Mouse (Mus musculus) MEL (cell line): ENCODE data around the gene Ranbp10. TPM values are rescaled to one million over a fixed set of nuclear protein-coding genes. Genes with fewer than 3 reads are reported as not detected.

ENCODE experiments used
- DNase-seq: peaks from one replicate; pipeline ENCODE4 v3.0.0; 2011; ENCODE audit warnings: low read depth, low spot score
- H3K27ac ChIP-seq: 2 replicates; pipeline ENCODE4 v1.5.1; 2012; ENCODE audit warnings: low read depth, mild to moderate bottlenecking, control low read depth, low read length, moderate library complexity; ENCODE audit not compliant: control insufficient read depth
- H3K27me3 ChIP-seq, 2 experiments: fragments of 150-350 bp in 1 of 2; sonication (generic) in 1 of 2; 2 replicates each; pipeline ENCODE4 v1.6.1; 2012; ENCODE audit warnings: low read length in 2 of 2, mild to moderate bottlenecking in 2 of 2, improper control_type of control experiment in 1 of 2, moderate library complexity in 1 of 2; ENCODE audit not compliant: insufficient read depth in 2 of 2, control insufficient read depth in 1 of 2
- H3K36me3 ChIP-seq, 2 experiments: 2 replicates each; pipeline ENCODE4 v1.6.1; 2012 to 2014; ENCODE audit warnings: low read length in 2 of 2, improper control_type of control experiment in 1 of 2, inconsistent platforms in 1 of 2, mild to moderate bottlenecking in 1 of 2; ENCODE audit not compliant: insufficient read depth in 2 of 2, control insufficient read depth in 1 of 2
- H3K4me1 ChIP-seq, 2 experiments: fragments of 150-350 bp in 1 of 2; sonication (generic) in 1 of 2; 2 replicates each; pipeline ENCODE4 v1.6.1; 2012; ENCODE audit warnings: low read length in 2 of 2, improper control_type of control experiment in 1 of 2, mild to moderate bottlenecking in 1 of 2; ENCODE audit not compliant: insufficient read depth in 2 of 2, control insufficient read depth in 1 of 2
- H3K4me3 ChIP-seq, 2 experiments: fragments of 150-350 bp in 1 of 2; sonication (generic) in 1 of 2; 2 replicates each; pipeline ENCODE4 v1.5.1; 2012; ENCODE audit warnings: low read depth in 2 of 2, low read length in 2 of 2, mild to moderate bottlenecking in 2 of 2, moderate library complexity in 2 of 2, control low read depth in 1 of 2, improper control_type of control experiment in 1 of 2; ENCODE audit not compliant: control insufficient read depth in 1 of 2, insufficient read depth in 1 of 2
- H3K79me2 ChIP-seq: 2 replicates; pipeline ENCODE4 v1.6.1; 2012; ENCODE audit warnings: mild to moderate bottlenecking, low read length, moderate library complexity; ENCODE audit not compliant: control insufficient read depth, poor library complexity, insufficient read depth
- H3K9ac ChIP-seq: 2 replicates; pipeline ENCODE4 v1.6.1; 2012; ENCODE audit warnings: low read depth, mild to moderate bottlenecking, control low read depth, low read length, moderate library complexity; ENCODE audit not compliant: control insufficient read depth, poor library complexity, severe bottlenecking
- H3K9me3 ChIP-seq: fragments of 150-350 bp; sonication (generic); replicated peaks from 2 replicates; pipeline ENCODE4 v1.6.1; 2012; ENCODE audit warnings: mild to moderate bottlenecking, low read length, improper control_type of control experiment, moderate library complexity; ENCODE audit not compliant: insufficient read depth
- CHD2 ChIP-seq: IDR thresholded peaks from 2 replicates; pipeline ENCODE4 v1.6.1; 2011; ENCODE audit warnings: low read length, improper control_type of control experiment
- CTCF ChIP-seq, 3 experiments: IDR thresholded peaks in 2 of 3; conservative IDR thresholded peaks in 1 of 3; 2 replicates each; pipeline ENCODE4 v1.5.1; 2011 to 2012; ENCODE audit warnings: low read length in 3 of 3, low read depth in 2 of 3, mild to moderate bottlenecking in 2 of 3, improper control_type of control experiment in 1 of 3, inconsistent platforms in 1 of 3, mixed read lengths in 1 of 3, moderate library complexity in 1 of 3; ENCODE audit not compliant: control insufficient read depth in 1 of 3, insufficient read depth in 1 of 3, poor library complexity in 1 of 3, severe bottlenecking in 1 of 3
- ELF1 ChIP-seq: IDR thresholded peaks from 2 replicates; pipeline ENCODE4 v1.6.1; 2014; ENCODE audit warnings: low read depth, mild to moderate bottlenecking, inconsistent platforms, low read length, improper control_type of control experiment, moderate library complexity
- GABPA ChIP-seq: IDR thresholded peaks from 2 replicates; pipeline ENCODE4 v1.6.1; 2012; ENCODE audit warnings: low read depth, mild to moderate bottlenecking, inconsistent platforms, low read length, improper control_type of control experiment, moderate library complexity
- GATA1 ChIP-seq: IDR thresholded peaks from 2 replicates; pipeline ENCODE4 v1.6.1; 2011; ENCODE audit warnings: low read depth, low read length, improper control_type of control experiment
- HCFC1 ChIP-seq: IDR thresholded peaks from 2 replicates; pipeline ENCODE4 v1.6.1; 2012; ENCODE audit warnings: low read depth, mild to moderate bottlenecking, inconsistent platforms, low read length, improper control_type of control experiment, moderate library complexity
- KAT2A ChIP-seq: conservative IDR thresholded peaks from 2 replicates; pipeline ENCODE4 v1.6.1; 2012; ENCODE audit warnings: low read depth, low read length, improper control_type of control experiment, inconsistent platforms
- MAFK ChIP-seq: IDR thresholded peaks from 2 replicates; pipeline ENCODE4 v1.6.1; 2011; ENCODE audit warnings: low read depth, mild to moderate bottlenecking, low read length, improper control_type of control experiment, borderline replicate concordance
- MAX ChIP-seq: IDR thresholded peaks from 2 replicates; pipeline ENCODE4 v1.6.1; 2011; ENCODE audit warnings: low read length, improper control_type of control experiment
- MAZ ChIP-seq: IDR thresholded peaks from 2 replicates; pipeline ENCODE4 v1.6.1; 2012; ENCODE audit warnings: low read depth, mild to moderate bottlenecking, inconsistent platforms, low read length, improper control_type of control experiment
- MXI1 ChIP-seq: IDR thresholded peaks from 2 replicates; pipeline ENCODE4 v1.6.1; 2011; ENCODE audit warnings: mild to moderate bottlenecking, low read depth, low read length, improper control_type of control experiment
- MYB ChIP-seq: IDR thresholded peaks from 2 replicates; pipeline ENCODE4 v1.6.1; 2011; ENCODE audit warnings: mild to moderate bottlenecking, low read depth, low read length, improper control_type of control experiment
- MYC ChIP-seq: IDR thresholded peaks from 2 replicates; pipeline ENCODE4 v1.6.1; 2011; ENCODE audit warnings: low read depth, mild to moderate bottlenecking, low read length, improper control_type of control experiment, moderate library complexity
- NELFE ChIP-seq: IDR thresholded peaks from 2 replicates; pipeline ENCODE4 v1.6.1; 2011; ENCODE audit warnings: low read depth, low read length, improper control_type of control experiment
- NRF1 ChIP-seq: IDR thresholded peaks from 2 replicates; pipeline ENCODE4 v1.6.1; 2014; ENCODE audit warnings: low read depth, mild to moderate bottlenecking, inconsistent platforms, low read length, improper control_type of control experiment, moderate library complexity; ENCODE audit not compliant: poor library complexity, insufficient read depth, severe bottlenecking
- POLR2A ChIP-seq, 2 experiments: IDR thresholded peaks; 2 replicates each; pipeline ENCODE4 v1.6.1; 2011 to 2012; ENCODE audit warnings: low read length in 2 of 2, mild to moderate bottlenecking in 2 of 2, control low read depth in 1 of 2, improper control_type of control experiment in 1 of 2, low read depth in 1 of 2, moderate library complexity in 1 of 2; ENCODE audit not compliant: control insufficient read depth in 1 of 2, insufficient read depth in 1 of 2, poor library complexity in 1 of 2
- RAD21 ChIP-seq: IDR thresholded peaks from 2 replicates; pipeline ENCODE4 v1.6.1; 2011; ENCODE audit warnings: mild to moderate bottlenecking, low read depth, low read length, improper control_type of control experiment
- RCOR1 ChIP-seq: IDR thresholded peaks from 2 replicates; pipeline ENCODE4 v1.6.1; 2012; ENCODE audit warnings: low read depth, mild to moderate bottlenecking, inconsistent platforms, low read length, improper control_type of control experiment
- SIN3A ChIP-seq: IDR thresholded peaks from 2 replicates; pipeline ENCODE4 v1.6.1; 2012; ENCODE audit warnings: low read length, improper control_type of control experiment, inconsistent platforms
- TAL1 ChIP-seq: IDR thresholded peaks from 2 replicates; pipeline ENCODE4 v1.6.1; 2012; ENCODE audit warnings: mild to moderate bottlenecking, inconsistent platforms, low read length, moderate library complexity, mixed read lengths
- TBP ChIP-seq: IDR thresholded peaks from 2 replicates; pipeline ENCODE4 v1.8.0; 2011; ENCODE audit warnings: low read depth, low read length, improper control_type of control experiment
- TCF12 ChIP-seq: IDR thresholded peaks from 2 replicates; pipeline ENCODE4 v1.6.1; 2014; ENCODE audit warnings: low read depth, mild to moderate bottlenecking, inconsistent platforms, low read length, improper control_type of control experiment, moderate library complexity
- USF1 ChIP-seq: IDR thresholded peaks from 2 replicates; pipeline ENCODE4 v1.6.1; 2014; ENCODE audit warnings: low read depth, mild to moderate bottlenecking, inconsistent platforms, low read length, improper control_type of control experiment, moderate library complexity
- USF2 ChIP-seq, 2 experiments: IDR thresholded peaks; 2 replicates each; pipeline ENCODE4 v1.6.1; 2011 to 2012; ENCODE audit warnings: improper control_type of control experiment in 2 of 2, low read length in 2 of 2, borderline replicate concordance in 1 of 2, inconsistent platforms in 1 of 2, low read depth in 1 of 2, mild to moderate bottlenecking in 1 of 2; ENCODE audit not compliant: insufficient read depth in 1 of 2
- ZKSCAN1 ChIP-seq: IDR thresholded peaks from 2 replicates; pipeline ENCODE4 v1.6.1; 2012; ENCODE audit warnings: low read depth, mild to moderate bottlenecking, inconsistent platforms, low read length, improper control_type of control experiment, moderate library complexity
- ZMIZ1 ChIP-seq: IDR thresholded peaks from 2 replicates; pipeline ENCODE4 v1.6.1; 2012; ENCODE audit warnings: low read depth, mild to moderate bottlenecking, inconsistent platforms, low read length, improper control_type of control experiment, moderate library complexity
- polyA plus RNA-seq, 2 experiments: library from polyadenylated mRNA; stranded (reverse) in 1 of 2; unstranded in 1 of 2; fragments of >175 nt in 1 of 2; fragments of >200 nt in 1 of 2; gene quantifications; 2 replicates each; pipeline versions ENCODE4 v1.2.1 to v1.2.4; 2012; ENCODE audit warnings: low replicate concordance in 2 of 2, low read depth in 1 of 2; ENCODE audit not compliant: insufficient read length in 2 of 2, insufficient read depth in 1 of 2, missing spikeins in 1 of 2
- total RNA-seq: library from RNA; depleted of rRNA; stranded (reverse); fragments of 300-350 nt; gene quantifications from 2 replicates; pipeline ENCODE4 v1.2.3, GENCODE M21; 2012

The Ranbp10 gene
- total and polyA plus RNA-seq, 3 experiments = 7.4 to 22.1 TPM; not detected in 1

DNA sequence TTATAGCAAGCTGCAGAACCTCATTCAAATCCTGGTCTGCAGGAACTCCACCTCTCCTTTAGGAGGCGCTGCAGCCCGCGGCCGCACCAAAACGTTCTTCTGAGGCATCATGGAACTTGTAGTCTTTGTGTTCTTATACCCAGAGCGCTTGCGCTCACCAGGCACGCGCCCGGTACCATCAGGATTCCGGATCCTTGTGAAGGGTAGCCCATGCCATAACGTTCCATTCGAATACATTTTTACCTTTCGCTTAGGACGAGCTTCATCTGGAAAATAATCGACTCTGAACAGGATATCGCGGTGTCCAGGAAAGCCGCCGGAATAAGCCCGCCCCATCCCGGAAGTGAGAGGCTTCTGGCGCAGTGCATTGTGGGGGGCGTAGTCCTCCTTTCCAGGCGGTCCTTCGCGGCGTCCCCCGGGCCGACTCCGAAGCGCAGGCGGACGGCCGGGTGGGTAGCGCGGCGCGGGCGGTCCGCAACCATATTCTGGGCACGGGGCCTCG lies 27.6 kb upstream of the Ranbp10 start, which contains the start of gene Thap11:
TSS of gene Thap11 (plus strand) at position 418 of the 502 bp plus-strand sequence.
- TF ChIP-seq HCFC1 (peak; percentile 94), RCOR1 (no peak), MAZ (peak; percentile 94), TCF12 (peak; percentile 29; the same call in 1 of the 2 replicates), NELFE (peak; percentile 74), CTCF (IDR thresholded peaks at IDR 0.05 in 2 of 3, conservative IDR thresholded peaks at IDR 0.05 in 1 of 3; ENCODE audit: control insufficient read depth in 1 of 3, insufficient read depth in 1 of 3, low read depth in 2 of 3, low read length in 3 of 3, poor library complexity in 1 of 3, severe bottlenecking in 1 of 3) (peak; percentile 83 to 89 (median 87)), TAL1 (no peak), ELF1 (peak; percentile 90), MYB (no peak), POLR2A (IDR thresholded peaks at IDR 0.05; ENCODE audit: control insufficient read depth in 1 of 2, insufficient read depth in 1 of 2, low read depth in 1 of 2, low read length in 2 of 2, poor library complexity in 1 of 2) (peak; percentile 50 to 55; a peak in 3 of 4 replicates), GABPA (no peak; the same call in 1 of the 2 replicates), KAT2A (peak; percentile 88), MXI1 (no peak; the same call in 1 of the 2 replicates), NRF1 (peak; percentile 72), USF1 (peak; percentile 41; the same call in 1 of the 2 replicates), MAFK (no peak), CHD2 (peak; percentile 92), SIN3A (peak; percentile 64; the same call in 1 of the 2 replicates), MYC (peak; percentile 75; the same call in 1 of the 2 replicates), GATA1 (no peak), ZKSCAN1 (no peak), TBP (peak; percentile 64; the same call in 1 of the 2 replicates), ZMIZ1 (no peak), USF2 (IDR thresholded peaks at IDR 0.05; ENCODE audit: borderline replicate concordance in 1 of 2, insufficient read depth in 1 of 2, low read depth in 1 of 2, low read length in 2 of 2) (no peak), RAD21 (peak; percentile 17), MAX (peak; percentile 31)
- H3K79me2 ChIP-seq = peaks cover 23% of the 10 kb centered on the region

More for the DNA sequence above, 27.6 kb upstream of the Ranbp10 start, which contains the start of gene Thap11:
- Histone ChIP-seq H3K36me3 (peaks cover 0 to 29% of the 10 kb centered on the region in 2 experiments; a peak in 2 of 4 replicates), H3K9me3 (no peaks in the 10 kb centered on the region), H3K9ac (peak within 1 kb of the TSS; percentile 76), H3K27me3 (no peaks in the 10 kb centered on the region), H3K4me3 (peak within 1 kb of the TSS; percentile 68 to 88), H3K27ac (peak within 1 kb of the TSS; percentile 86), H3K4me1 (peaks cover 4 to 37% of the 10 kb centered on the region in 2 experiments)
- peak; percentile 96 for DNase-seq
